Mouse (Mus musculus) embryonic fibroblast, embryonic 13.5 days (primary cell): ENCODE data around the gene Rbbp8nl.
"Not testable (repeated sequence)": the region's sequence is repeated elsewhere in the genome, so short reads cannot be mapped to it uniquely, and the experiment has no call there.

Experiments
- CTCF ChIP-seq: IDR thresholded peaks from 2 replicates; pipeline ENCODE4 v1.5.1; 2011; ENCODE audit warnings: mild to moderate bottlenecking, control low read depth, low read length, moderate library complexity, borderline replicate concordance; ENCODE audit not compliant: insufficient read depth
- POLR2A ChIP-seq: IDR thresholded peaks from 2 replicates; pipeline ENCODE4 v1.6.1; 2011; ENCODE audit warnings: low read depth, mild to moderate bottlenecking, control low read depth, low read length, moderate library complexity

- TF ChIP-seq CTCF, POLR2A: not testable (repeated sequence)
Observed at GRCm38 (mm10) chr2:180258951-180259484, 30.7 kb downstream of the Rbbp8nl start.
